Mouse (Mus musculus) G1E (cell line): ENCODE results near the gene Plac8. TPM values are rescaled to one million over a fixed set of nuclear protein-coding genes. Genes with fewer than 3 reads are reported as not detected.

Experiments
- ATAC-seq: 2 replicates; pipeline ENCODE4 v1.8.0; 2016; ENCODE audit warnings: mild to moderate bottlenecking; ENCODE audit not compliant: insufficient number of reproducible peaks, poor library complexity, low FRiP score, severe bottlenecking; ENCODE audit errors: extremely low read depth
- DNase-seq: peaks from one replicate; pipeline ENCODE4 v3.0.0; 2012; ENCODE audit warnings: low spot score
- H3K27me3 ChIP-seq: 2 replicates; pipeline ENCODE4 v1.6.1; 2012; ENCODE audit warnings: mild to moderate bottlenecking, low read length, inconsistent platforms; ENCODE audit not compliant: insufficient read depth
- H3K36me3 ChIP-seq: replicated peaks from 2 replicates; pipeline ENCODE3; 2012; ENCODE audit warnings: mild to moderate bottlenecking, inconsistent platforms
- H3K4me1 ChIP-seq: 2 replicates; pipeline ENCODE4 v1.6.1; 2012; ENCODE audit warnings: low read depth, low read length, inconsistent platforms, mixed read lengths; ENCODE audit not compliant: insufficient read depth
- H3K4me3 ChIP-seq: 2 replicates; pipeline ENCODE4 v1.5.1; 2012; ENCODE audit warnings: low read depth, mild to moderate bottlenecking, inconsistent platforms, low read length, moderate library complexity, mixed read lengths
- H3K9me3 ChIP-seq: replicated peaks from 2 replicates; pipeline ENCODE4 v1.6.1; 2012; ENCODE audit warnings: inconsistent platforms
- CTCF ChIP-seq: IDR thresholded peaks from 2 replicates; pipeline ENCODE4 v1.5.1; 2012; ENCODE audit warnings: low read depth, low read length, inconsistent platforms, mixed read lengths
- GATA1 ChIP-seq: IDR thresholded peaks from 2 replicates; pipeline ENCODE4 v1.6.1; 2012; ENCODE audit warnings: borderline replicate concordance, low read length, inconsistent platforms, mixed read lengths
- GATA2 ChIP-seq: IDR thresholded peaks from 2 replicates; pipeline ENCODE4 v1.6.1; 2012; ENCODE audit warnings: low read depth, low read length, inconsistent platforms, borderline replicate concordance
- POLR2AphosphoS5 ChIP-seq: IDR thresholded peaks from 2 replicates; pipeline ENCODE4 v1.6.1; 2012; ENCODE audit warnings: low read depth, low read length, inconsistent platforms; ENCODE audit not compliant: insufficient replicate concordance
- TAL1 ChIP-seq: conservative IDR thresholded peaks from 2 replicates; pipeline ENCODE4 v1.6.1; 2012; ENCODE audit warnings: low read depth, low read length, inconsistent platforms, mixed read lengths
- polyA plus RNA-seq: library from polyadenylated mRNA; stranded (reverse); fragments of >175 nt; gene quantifications from 2 replicates; pipeline ENCODE4 v1.2.3, GENCODE M21; 2012
- total RNA-seq, 2 experiments: library from RNA; stranded (forward) in 1 of 2; stranded (reverse) in 1 of 2; fragments of 200-1000 nt in 1 of 2; fragments of >200 nt in 1 of 2; fragmentation: Nextera tagmentation in 1 of 2; gene quantifications; 2 replicates each; pipeline ENCODE4 v1.2.3; 2014 to 2017

Gene Plac8
- total and polyA plus RNA-seq, 3 experiments, result 0.36 to 8.9 (median 5.9) TPM

DNA sequence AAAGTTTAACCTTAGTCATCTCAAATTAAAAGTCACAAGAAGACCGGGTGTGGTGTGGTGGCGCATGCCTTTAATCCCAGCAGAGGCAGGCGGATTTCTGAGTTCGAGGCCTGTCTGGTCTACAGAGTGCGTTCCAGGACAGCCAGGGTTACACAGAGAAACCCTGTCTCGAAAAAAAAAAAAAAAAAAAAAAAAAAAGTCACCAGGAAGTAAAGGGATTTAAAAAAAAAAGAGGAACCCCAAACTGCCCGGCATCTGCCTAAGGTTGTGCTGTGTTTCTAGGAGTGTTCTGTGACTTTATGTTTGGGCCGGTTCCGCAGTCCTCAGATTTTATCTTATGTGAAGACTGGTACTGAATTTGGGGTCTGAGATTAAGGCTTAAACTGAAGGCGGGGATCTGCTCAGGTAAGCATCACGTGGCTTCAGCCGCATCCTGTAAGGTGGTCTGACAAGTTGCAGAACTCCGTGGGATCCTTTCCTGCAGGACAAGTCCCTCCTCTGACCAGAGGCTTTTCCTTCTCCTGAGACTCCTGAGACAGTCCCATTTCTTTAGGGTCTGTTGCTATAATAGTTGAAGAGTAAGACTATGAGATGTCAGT is 1.9 kb downstream of the Plac8 start:
- Histone ChIP-seq H3K36me3 (no peaks in the 10 kb centered on the region), H3K4me3 (peak overlapping the region; percentile 49)
- no peak for ATAC-seq

GRCm38 (mm10) chr5:100569250-100569934 is 2.7 kb downstream of the Plac8 start:
- DNase-seq, result no peak
- TF ChIP-seq TAL1, result no peak
- Histone ChIP-seq H3K4me1 (peaks cover 61% of the 10 kb centered on the region), H3K4me3 (peak overlapping the region; percentile 57; the same call in 1 of the 2 replicates), H3K9me3 (no peaks in the 10 kb centered on the region), H3K27me3 (peaks cover 17% of the 10 kb centered on the region), H3K36me3 (no peaks in the 10 kb centered on the region)
- 0 out of 2 replicates have a peak, but pooled peaks have one; percentile 5 for ATAC-seq

More for the DNA sequence above, 1.9 kb downstream of the Plac8 start:
- Histone ChIP-seq H3K9me3 (no peaks in the 10 kb centered on the region), H3K4me1 (peaks cover 65% of the 10 kb centered on the region), H3K27me3 (peaks cover 17% of the 10 kb centered on the region)
- no peak for DNase-seq
- TF ChIP-seq TAL1, result no peak
- no peak for TF ChIP-seq GATA2
- no peak for TF ChIP-seq GATA1
- no peak for TF ChIP-seq POLR2AphosphoS5
- TF ChIP-seq CTCF, result no peak

DNA sequence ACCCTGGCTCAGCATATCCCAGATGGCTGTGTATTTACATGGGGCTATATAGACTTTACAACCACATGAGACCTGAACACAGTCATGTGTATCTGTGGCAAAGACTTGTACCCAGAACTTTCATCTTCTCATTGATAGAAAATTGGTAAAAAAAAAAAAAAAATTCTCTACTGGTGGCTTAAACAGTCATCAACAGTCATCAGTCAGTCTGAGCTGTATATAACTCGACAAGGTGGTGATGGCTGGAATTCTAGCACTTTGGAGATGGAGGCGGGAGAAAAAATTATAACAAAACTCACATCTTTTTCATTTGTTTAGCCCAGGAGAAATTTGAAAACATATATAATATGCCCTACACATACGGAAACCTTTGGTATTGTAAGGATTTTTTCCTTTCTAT is 3.2 kb downstream of the Plac8 start:
- ATAC-seq, result no peak
- TF ChIP-seq CTCF (no peak), GATA1 (no peak), TAL1 (no peak)
- H3K27me3 ChIP-seq, result peaks cover 17% of the 10 kb centered on the region
- H3K4me3 ChIP-seq, result no peak overlapping the region
- no peaks in the 10 kb centered on the region for H3K9me3 ChIP-seq
- H3K36me3 ChIP-seq, result no peaks in the 10 kb centered on the region
- H3K4me1 ChIP-seq, result peaks cover 59% of the 10 kb centered on the region
- DNase-seq, result no peak

DNA sequence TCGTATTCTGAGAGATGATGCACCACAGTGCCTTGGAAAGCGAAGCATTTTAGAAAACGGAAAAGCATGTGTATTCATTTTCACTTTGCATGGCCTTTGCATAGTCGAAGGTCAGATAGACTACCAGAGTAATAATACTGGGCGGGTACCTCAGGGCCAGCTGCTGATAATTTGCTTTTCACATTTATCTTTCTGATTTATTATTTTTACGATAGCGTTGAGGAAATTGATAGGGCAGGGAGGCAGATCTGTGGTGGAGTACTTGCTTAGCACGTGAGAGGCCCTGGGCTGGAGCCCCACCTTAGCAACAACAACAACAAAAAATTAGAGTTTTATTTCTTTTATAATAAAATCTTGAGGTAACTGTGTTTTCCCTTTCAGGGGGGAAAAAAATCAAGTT is 3.9 kb downstream of the Plac8 start:
- Histone ChIP-seq H3K9me3 (no peaks in the 10 kb centered on the region), H3K4me1 (peaks cover 62% of the 10 kb centered on the region), H3K27me3 (peaks cover 20% of the 10 kb centered on the region), H3K36me3 (peaks cover under 1% of the 10 kb centered on the region), H3K4me3 (peak overlapping the region; percentile 46; the same call in 1 of the 2 replicates)
- TF ChIP-seq CTCF, result no peak
- no peak for TF ChIP-seq POLR2AphosphoS5
- TF ChIP-seq TAL1, result no peak
- TF ChIP-seq GATA2, result no peak
- TF ChIP-seq GATA1, result no peak
- ATAC-seq (peak; percentile 72), DNase-seq (peak; percentile 22)

- ATAC-seq (no peak), DNase-seq (no peak)
- peak overlapping the region; percentile 46; the same call in 1 of the 2 replicates for H3K4me3 ChIP-seq
- peaks cover 66% of the 10 kb centered on the region for H3K4me1 ChIP-seq
- no peak for TF ChIP-seq TAL1
- no peak for TF ChIP-seq GATA2
- no peak for TF ChIP-seq POLR2AphosphoS5
- no peak for TF ChIP-seq GATA1
- no peak for TF ChIP-seq CTCF
- H3K9me3 ChIP-seq, result no peaks in the 10 kb centered on the region
- H3K27me3 ChIP-seq, result peaks cover 24% of the 10 kb centered on the region
- peaks cover 4% of the 10 kb centered on the region for H3K36me3 ChIP-seq
Measured at GRCm38 (mm10) chr5:100567258-100568032, 4.6 kb downstream of the Plac8 start.

DNA sequence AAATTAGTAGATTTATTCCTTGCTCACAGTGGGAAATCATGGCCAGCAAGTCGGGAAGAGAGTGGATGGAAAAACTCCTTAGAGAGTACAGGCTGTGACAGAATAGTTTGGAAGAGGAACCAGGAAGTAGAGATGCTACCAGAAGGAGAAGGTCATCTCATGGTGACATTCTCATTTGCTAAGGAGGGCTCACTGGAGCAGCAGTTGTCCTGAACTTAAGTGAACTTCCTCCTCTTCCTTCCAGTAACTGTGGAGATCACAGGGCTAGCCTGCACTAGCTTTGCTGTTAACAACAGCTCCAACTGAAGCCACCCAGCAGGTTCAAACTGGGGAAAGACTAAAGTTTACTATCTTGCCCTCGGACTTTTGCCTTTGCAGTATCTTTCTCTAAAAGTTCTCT is 5.2 kb downstream of the Plac8 start:
- DNase-seq, result no peak

More for the DNA sequence above, 5.2 kb downstream of the Plac8 start:
- ATAC-seq, result no peak
- H3K4me1 ChIP-seq, result peaks cover 63% of the 10 kb centered on the region
- no peak overlapping the region; the same call in 1 of the 2 replicates for H3K4me3 ChIP-seq
- H3K36me3 ChIP-seq, result peaks cover 4% of the 10 kb centered on the region
- TF ChIP-seq POLR2AphosphoS5 (no peak), GATA1 (no peak), TAL1 (no peak), CTCF (no peak), GATA2 (no peak)
- peaks cover 22% of the 10 kb centered on the region for H3K27me3 ChIP-seq
- H3K9me3 ChIP-seq, result no peaks in the 10 kb centered on the region
